Mouse (Mus musculus): ENCODE measurements at regions not wholly inside any gene's neighbourhood (a gene's known extent, or its start where the extent isn't known, plus 50 kb on each side); places are given as distances from the start of the nearest gene placed in this dataset.
A peak's percentile ranks its signal among the peaks of the same experiment; 100 is the strongest.

GRCm38 (mm10) chr1:163650577-163651180, 74.4 kb downstream of the Mettl11b start:
- DNase-seq (ENCODE audit: extremely low spot score, low read depth, low spot score), result no peak

DNA sequence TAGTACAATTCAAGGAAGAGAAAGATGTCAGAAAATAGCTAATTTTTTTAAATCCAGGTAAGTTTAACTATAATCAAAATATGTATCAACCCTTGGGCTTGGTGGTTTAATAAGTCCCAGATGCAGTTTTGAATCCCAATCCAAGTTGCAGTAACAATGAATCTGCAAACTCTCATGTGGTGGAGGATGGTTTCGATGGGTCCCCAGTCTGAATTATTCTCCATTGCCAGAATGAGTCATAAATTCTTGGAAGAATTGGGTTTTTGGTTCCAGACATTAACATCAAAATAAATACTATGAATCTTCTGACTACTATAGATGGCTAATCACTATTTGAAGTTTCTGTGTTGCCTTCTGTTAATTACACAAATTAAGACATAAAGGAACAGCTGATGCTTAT, 82.9 kb downstream of the Mettl11b start:
- no peak for DNase-seq (ENCODE audit: extremely low spot score, low read depth, low spot score)

DNA sequence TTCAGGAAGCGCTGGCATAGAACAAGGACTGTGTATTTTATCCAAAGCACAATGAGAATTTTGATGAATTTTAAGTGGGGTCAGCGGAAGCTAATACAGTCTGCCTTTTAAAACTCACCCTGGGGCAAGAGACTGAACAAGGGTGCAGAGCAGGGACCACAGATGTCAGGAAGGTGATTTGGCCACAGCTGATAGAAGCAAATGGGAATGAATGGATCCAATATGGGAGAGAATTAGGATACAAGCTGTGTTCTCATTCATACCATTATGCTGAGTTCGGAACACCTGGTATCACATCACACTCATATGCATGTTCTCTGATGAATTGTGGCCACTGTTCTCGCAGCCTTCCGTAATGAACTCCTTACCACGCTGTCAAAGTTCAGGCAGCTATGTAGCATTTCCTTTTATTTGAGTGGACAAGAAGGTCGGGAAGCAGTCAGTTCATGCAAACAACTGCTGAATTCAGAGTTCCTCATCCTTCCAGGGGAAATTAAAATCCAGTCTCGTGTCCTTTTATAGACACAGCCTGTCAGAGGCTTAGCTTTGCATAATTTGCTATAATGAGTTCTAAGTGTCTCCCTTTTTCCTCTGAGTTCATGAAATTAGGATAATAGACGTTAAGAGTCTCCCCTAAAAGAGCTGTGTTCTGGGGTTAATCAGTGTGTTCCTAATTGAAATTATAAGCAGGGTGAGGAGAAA, 84.4 kb downstream of the Mettl11b start:
- DNase-seq (ENCODE audit: extremely low spot score, low read depth, low spot score), result no peak

GRCm38 (mm10) chr1:163630291-163630812, 94.7 kb downstream of the Mettl11b start:
- DNase-seq (ENCODE audit: extremely low spot score, low read depth, low spot score), result no peak

- DNase-seq (ENCODE audit: extremely low spot score, low read depth, low spot score), result no peak
Observed at GRCm38 (mm10) chr1:163624887-163625286, 100.1 kb downstream of the Mettl11b start.

DNA sequence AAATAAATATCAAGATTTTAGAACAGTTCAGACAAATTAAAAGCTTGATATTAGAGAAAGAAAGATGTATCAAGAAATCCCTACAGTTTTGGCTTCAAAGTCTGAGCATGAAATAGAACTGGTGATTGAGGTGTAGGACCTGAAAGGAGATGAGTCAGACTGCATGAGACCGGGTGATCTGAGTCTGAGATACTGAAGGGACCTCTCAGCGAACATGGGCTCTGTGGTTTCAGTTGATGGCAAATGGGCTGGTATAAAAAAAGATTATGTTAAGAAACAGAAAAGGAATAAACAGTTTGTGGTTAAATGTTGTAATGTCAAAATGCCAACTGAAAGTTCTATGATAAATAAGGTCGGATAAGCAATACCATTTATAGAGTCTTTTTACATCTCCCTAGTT, 103.7 kb downstream of the Mettl11b start:
- DNase-seq (ENCODE audit: extremely low spot score, low read depth, low spot score), result no peak

DNA sequence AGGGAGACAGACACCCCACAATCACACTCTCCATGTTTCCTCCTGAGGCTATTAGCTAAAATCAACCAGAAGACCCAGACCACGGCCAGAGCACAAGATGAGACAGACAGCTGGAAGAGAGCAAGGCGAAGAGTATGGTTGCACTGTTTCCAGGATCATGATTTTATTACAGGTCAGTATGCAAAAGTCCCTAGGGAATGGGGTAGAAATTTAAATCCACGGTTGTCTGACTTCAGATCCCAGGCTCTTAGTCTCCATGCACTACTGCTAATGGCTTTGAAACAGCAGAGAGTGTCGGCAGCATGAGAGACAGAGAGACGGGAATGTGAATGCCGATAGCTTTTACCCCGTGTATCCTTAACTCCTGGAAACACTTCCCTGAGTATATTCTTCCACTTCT, 105.2 kb downstream of the Mettl11b start:
- no peak for DNase-seq (ENCODE audit: extremely low spot score, low read depth, low spot score)

DNA sequence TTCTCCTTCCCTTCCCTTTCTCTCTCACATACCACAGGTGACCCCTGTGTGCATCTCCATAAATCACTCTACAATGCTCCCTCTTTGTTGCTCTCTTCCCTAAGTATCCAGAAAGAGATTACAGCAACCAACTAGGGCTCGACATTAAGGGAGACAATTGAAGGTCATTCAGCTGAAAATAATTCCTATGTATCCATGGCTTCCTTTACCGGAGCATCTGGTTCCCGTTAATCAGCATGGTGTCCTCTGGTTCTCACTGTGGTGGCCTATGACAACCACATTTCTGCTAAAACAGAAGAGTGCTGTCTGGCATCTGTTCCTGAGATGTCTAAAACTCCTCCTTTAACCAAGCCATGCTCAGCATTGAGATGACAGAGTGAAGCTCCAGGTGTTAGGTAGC, 106.9 kb downstream of the Mettl11b start:
- DNase-seq (ENCODE audit: extremely low spot score, low read depth, low spot score), result peak; percentile 46

DNA sequence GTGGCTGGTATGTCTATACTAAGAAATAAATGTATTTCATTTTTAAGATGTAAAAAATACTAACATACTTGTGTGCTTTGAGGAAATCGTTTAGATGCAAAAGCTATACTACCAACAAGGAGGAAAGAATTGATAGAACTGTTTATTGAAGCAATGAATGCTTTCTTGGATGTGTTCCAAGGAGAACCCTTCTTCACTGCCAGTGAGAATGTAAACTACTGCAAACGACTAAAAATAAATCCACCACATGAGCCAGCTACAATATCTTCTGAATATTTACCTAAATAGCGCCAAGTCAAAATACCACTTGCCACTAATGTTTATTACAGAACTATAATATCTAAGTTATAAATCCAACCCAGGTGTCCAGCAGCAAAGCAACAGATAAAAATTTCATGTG, 108.4 kb downstream of the Mettl11b start:
- DNase-seq (ENCODE audit: extremely low spot score, low read depth, low spot score), result no peak

DNA sequence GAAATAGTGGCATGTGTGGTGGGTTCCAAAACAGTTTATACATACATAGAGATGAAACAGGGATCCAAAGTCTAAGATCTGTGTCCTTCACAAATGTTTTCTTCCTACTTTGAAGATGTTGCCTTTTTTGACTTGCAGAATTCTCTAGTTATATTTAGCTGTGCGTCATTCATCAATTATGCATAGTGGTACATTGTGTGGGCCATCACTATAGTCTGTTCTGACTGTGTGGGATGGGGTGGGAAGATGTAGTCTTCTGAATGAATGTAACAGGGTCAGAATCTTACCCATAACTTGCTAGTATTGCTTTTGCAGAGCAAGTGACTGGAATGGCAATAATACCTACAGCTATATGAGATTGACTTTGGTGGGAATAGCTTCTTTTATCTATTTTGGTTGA, 116.6 kb downstream of the Mettl11b start:
- DNase-seq (ENCODE audit: extremely low spot score, low read depth, low spot score), result no peak

GRCm38 (mm10) chr1:163607701-163608100, 117.3 kb downstream of the Mettl11b start:
- DNase-seq (ENCODE audit: extremely low spot score, low read depth, low spot score), result no peak

DNA sequence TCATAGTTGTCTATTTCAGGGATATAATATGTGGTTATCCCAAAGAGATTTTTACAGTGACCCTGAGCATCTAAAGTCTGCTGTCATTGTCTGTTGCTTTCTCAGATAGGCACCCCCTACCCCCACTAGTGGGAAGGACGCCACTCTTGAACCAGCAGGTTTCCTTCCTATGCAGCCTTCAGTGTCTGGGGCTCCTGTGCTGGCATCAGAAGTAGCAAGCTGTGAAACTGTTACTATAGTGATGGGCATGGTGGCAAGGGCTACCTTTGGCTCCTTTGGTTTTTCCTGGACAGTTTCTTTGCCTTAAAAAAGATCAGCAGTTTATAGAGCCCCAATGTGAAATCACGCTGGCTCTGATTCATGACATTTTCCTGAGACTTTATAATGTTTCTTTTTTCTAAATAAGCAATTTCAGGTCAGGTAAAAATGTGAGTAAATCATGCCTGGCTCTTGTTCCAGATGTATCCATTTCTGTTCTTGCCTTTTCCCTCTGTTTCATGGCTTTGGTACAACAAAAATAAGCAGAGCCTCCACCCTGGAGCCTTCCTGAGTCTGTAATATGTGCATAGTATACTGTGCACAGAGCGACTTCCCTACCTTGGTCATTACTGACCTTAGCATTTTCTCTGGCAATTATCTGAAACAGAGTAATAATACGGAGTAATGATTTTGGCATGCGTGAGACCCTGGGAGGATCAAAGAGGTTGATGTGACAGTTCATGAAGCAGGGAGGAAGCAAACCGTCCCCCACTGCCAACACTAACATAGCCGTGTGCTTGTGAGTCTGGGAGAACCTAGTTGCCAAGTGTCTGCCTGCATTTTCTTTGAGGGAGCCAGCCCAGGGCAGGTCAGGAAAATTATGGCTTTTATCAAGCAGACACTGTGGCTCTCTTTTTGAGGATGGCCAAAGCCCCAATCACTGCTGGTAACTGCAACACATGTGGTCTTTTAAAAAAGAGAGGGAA, 124.8 kb downstream of the Mettl11b start:
- no peak for DNase-seq (ENCODE audit: extremely low spot score, low read depth, low spot score)

DNA sequence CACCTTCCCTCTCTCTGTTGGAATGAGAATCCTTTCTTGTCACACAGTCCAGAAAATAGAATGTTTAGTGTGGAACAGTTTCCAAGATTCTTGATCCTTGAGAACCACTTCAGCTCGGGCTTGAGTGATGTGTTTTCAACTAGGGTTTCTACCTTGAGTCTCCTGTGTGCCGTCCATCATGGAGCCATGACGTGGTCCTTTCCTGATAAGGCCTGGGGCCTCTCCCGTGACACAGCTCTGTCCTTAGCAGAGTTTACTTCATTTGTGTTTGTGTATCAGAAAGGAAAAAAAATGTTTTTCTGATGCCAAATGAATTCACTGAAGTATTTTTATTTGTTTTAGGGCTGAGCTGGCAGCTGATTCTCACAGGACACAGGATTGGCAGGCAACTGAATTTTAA, 148.6 kb downstream of the Mettl11b start:
- no peak for DNase-seq (ENCODE audit: extremely low spot score, low read depth, low spot score)

- DNase-seq (ENCODE audit: extremely low spot score, low read depth, low spot score), result no peak
Observed at GRCm38 (mm10) chr1:163575593-163575992, 149.4 kb downstream of the Mettl11b start.

DNA sequence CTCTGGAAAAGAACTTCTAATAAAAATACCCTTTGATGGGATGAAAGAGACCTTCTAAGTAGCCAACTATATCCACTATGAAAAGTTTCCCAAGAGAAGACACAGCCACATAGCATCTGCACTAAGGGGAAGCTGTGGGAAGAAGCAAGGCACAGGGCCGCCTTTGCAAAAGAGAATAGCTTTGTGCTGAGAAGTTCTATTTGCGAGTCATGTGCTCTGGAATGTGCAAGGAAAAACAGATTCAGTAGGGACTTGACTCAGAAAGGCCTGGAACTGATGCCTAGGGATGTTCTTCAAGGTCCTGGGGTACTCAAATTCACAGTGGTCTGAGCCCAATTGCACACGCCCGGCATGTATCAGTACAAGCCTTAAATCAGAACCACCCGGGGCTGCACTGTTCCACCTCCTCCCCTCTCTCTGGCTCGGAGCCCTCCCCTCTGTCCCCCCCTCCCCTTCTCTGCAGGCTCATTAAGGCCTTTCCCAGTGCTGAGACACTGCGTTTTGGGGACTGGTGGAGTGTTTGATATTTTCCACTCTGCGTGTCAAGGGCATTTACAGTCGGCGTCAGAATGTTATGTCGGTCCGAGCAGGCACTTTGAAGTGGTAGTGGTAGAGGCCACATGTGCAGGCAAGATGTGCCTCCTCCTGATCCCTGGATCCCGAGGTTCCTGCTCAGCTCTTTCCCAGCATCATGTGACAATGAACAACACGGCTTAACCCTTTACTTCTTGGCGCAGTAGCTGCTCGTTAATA, 150.4 kb downstream of the Mettl11b start:
- DNase-seq (ENCODE audit: extremely low spot score, low read depth, low spot score), result peak; percentile 60

- no peak for DNase-seq (ENCODE audit: extremely low spot score, low read depth, low spot score)
Observed at GRCm38 (mm10) chr1:163573533-163573932, 151.5 kb downstream of the Mettl11b start.

GRCm38 (mm10) chr1:163563791-163564190, 160.3 kb upstream of the Gorab start:
- DNase-seq (ENCODE audit: extremely low spot score, low read depth, low spot score), result no peak

GRCm38 (mm10) chr1:163563064-163563463, 159.6 kb upstream of the Gorab start:
- no peak for DNase-seq (ENCODE audit: extremely low spot score, low read depth, low spot score)

DNA sequence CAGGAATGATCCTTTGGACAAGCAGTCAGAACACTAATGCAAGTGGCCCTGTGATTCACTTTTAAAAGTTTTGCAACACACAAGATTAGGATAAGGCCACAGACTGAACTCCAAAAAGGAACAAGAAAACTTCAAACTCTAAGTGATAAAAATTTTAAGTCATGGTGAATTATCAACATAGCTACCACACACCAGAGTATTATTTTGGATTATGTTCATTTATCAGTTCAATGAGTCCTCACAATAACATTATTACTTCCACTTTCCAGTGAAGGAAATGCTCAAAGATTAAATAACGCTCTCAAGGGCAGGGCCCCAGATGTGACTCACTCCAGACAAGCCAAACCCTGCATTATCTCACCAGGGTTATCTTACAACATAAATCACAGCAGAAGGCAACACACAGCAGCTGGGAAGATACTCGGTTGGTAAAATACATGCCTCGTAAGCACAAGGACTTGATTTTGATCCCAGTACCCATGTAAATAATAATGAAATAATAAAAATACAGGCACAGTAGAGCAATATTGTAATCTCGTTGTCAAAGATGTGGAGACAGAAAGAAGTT, 158.8 kb upstream of the Gorab start:
- DNase-seq (ENCODE audit: extremely low spot score, low read depth, low spot score), result no peak

GRCm38 (mm10) chr1:163561016-163561415, 157.5 kb upstream of the Gorab start:
- no peak for DNase-seq (ENCODE audit: extremely low spot score, low read depth, low spot score)

Measured in hindlimb bud, embryonic 11.5 days (tissue).